Mouse (Mus musculus) erythroid progenitor cell, adult 5-6 weeks (primary cell): Measurements from ENCODE around the gene Slco6c1. TPM values are rescaled to one million over a fixed set of nuclear protein-coding genes. Genes with fewer than 3 reads are reported as not detected.

Experiments
- ATAC-seq: replicated peaks from 2 replicates; pipeline ENCODE4 v1.8.0; 2016; ENCODE audit warnings: moderate number of reproducible peaks, mild to moderate bottlenecking, moderate TSS enrichment, inconsistent platforms; ENCODE audit not compliant: poor library complexity, low FRiP score, severe bottlenecking
- total RNA-seq, 2 experiments: library from RNA; stranded (forward) in 1 of 2; stranded (reverse) in 1 of 2; fragments of 150-400 nt in 1 of 2; fragments of 186-747, 209-891 nt in 1 of 2; gene quantifications; 2 replicates each; pipeline versions ENCODE4 v1.2.3 to v1.2.4; 2015 to 2017; ENCODE audit warnings: low replicate concordance in 2 of 2

Slco6c1 gene
- total RNA-seq (2015; ENCODE audit: low replicate concordance) (not detected in 2 replicates), total RNA-seq (2017; ENCODE audit: low replicate concordance) (not detected in 2 replicates)

DNA sequence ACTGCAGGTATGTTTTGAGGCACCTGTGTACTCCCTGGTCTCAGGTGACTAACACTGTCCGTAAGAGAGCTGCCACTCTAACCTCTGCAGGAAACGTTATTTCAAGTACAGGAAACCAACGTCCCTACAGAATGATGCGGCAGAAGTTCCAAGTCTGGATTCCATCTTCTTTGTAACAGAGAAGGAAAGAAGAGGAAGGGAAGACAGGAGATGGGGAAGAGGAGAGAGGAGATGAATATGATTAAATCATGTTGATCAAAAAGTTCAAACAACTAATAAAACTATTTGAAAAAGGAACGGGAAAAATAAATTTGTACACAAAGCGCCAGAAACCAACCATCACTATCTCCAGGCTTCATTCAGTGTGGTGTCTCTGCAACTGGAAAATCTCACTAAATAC lies at the start of gene Slco6c1:
Slco6c1 (minus strand) TSS at position 101 of the 400 bp plus-strand sequence.
- ATAC-seq, result no peak

DNA sequence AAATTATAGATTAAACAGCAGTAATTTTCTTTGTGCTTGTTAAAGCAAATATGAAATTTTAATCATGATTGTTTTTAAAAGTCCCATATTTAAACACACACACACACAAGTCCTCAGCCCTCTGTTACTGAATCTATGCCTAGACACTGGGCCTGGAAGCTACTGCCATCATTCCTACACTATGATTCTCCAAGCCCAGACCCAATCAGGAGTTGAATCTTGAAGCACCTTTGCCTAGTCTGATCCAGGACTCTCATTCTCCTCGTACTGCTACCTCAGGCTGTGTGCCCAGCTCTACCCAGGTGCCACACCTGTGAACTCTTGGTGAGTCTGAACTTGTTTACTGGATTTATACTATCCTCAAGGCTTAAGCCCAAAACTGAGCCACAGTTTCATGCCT lies 89.1 kb downstream of the Slco6c1 start:
- ATAC-seq, result no peak

DNA sequence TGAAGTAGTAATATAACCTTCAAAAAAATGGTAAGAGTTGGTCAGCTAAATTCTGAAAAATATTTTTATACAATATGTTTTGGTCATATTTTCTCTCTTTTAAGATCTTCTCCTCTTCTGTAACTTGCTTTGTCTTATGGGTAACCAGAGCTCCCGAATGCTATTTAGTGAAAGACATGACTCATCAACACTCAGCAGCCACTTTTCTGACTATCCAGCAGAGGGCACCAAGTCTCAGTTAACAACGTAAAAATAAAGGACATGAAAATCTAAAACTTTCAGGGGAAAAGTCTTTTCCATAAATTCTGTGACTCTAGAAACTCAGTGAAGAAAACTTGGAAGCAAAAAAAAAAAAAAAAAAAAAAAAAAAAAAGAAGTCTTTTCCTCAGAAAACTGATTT lies 89.6 kb downstream of the Slco6c1 start:
- no peak for ATAC-seq

DNA sequence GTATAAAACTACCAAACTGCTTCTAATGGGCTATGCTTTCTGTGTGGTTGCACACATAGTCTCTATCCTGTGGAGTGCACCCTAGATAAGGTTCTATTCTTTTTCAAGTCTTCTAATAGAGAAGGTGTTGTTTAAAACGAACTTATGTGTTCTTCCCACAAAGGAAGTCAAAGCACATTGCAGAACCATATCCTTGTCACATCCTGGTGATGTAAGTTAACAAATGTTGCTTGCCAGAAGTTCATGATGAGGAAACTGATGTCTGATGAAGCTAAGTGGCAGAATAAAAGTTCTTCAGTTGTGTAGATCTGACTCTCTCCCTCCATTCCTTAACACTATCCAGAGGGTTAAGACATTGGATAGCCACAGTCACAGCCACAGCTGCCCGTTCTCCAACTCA lies 90.1 kb downstream of the Slco6c1 start:
- ATAC-seq, result no peak

DNA sequence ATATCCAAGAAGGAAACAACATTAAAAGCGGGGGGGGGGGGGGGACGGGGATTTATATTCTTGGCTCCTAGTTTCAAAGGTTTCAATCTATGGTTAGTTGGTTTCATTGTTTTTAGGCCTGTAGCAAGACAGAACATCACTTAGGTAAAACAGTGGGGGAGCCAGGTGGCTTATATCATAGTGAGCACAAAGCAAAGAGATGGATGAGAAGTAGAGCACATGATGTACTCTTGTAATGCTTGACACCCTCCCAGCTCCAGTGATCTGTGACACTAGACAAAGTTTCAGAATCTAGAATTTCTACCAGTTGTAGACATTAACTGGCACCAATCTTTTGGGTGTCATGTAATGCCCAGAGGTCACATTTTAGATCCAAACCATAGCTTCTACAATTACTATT lies 106.7 kb downstream of the Slco6c1 start:
- ATAC-seq, result no peak

DNA sequence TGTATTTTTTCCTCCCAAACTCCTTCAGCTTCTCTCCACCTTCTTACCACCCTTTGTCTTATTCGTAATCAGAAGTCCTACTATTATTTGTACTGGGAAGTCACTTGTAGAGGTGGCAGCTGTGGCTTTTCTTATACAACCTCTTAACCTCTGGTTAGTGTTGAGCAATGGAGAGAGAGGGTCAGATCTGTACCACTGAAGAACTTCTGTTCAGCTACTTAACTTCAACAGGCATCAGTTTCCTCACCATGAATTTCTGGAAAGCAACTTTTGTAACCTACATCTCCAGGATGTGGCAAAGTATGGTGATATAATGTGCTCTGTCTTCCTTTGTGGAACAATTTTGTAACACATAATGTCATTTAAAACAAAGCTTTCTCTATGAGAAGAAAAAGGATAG lies 108.7 kb downstream of the Slco6c1 start:
- ATAC-seq, result no peak

DNA sequence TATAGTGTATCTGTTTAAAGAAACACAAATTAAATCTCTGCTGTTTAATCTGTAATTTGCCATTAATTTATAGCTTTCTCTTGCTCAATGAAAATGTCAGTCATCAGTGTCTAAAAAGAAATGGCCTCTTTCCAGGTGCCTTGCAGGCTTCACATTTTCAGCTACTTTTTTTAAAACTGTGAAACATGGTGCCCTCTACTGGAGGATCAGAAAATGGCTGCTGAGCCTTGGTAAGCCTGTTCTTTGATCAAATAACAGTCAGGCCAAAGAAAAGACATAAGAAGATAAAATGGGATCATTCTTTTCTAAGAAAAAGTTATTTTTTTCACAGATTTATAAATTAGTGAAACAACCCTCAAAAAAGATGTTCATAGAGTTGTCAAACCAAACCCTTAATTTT lies 109.1 kb downstream of the Slco6c1 start:
- no peak for ATAC-seq
